Mouse (Mus musculus) embryonic facial prominence, embryonic 12.5 days (tissue): ENCODE results near the gene Magoh. TPM values are rescaled to one million over a fixed set of nuclear protein-coding genes. Genes with fewer than 3 reads are reported as not detected.

ENCODE experiments used
- ATAC-seq: fragments of 200-750 bp; cut with Nextera tagmentation; 2 replicates; pipeline ENCODE4 v1.8.0; 2017; ENCODE audit not compliant: insufficient number of reproducible peaks, insufficient read depth, low FRiP score, low TSS enrichment
- H3K27ac ChIP-seq: fragments of 300-500 bp; sonication (generic); 2 replicates; pipeline ENCODE4 v1.5.1; 2016; ENCODE audit warnings: mild to moderate bottlenecking
- H3K27me3 ChIP-seq: fragments of 300-500 bp; sonication (generic); 2 replicates; pipeline ENCODE4 v1.6.1; 2016; ENCODE audit warnings: mild to moderate bottlenecking, moderate library complexity
- H3K36me3 ChIP-seq: fragments of 300-500 bp; sonication (generic); 2 replicates; pipeline ENCODE4 v1.6.1; 2016; ENCODE audit warnings: mild to moderate bottlenecking
- H3K4me1 ChIP-seq: fragments of 300-500 bp; sonication (generic); 2 replicates; pipeline ENCODE4 v1.6.1; 2016
- H3K4me2 ChIP-seq: fragments of 300-500 bp; sonication (generic); replicated peaks from 2 replicates; pipeline ENCODE4 v1.6.1; 2016; ENCODE audit warnings: mild to moderate bottlenecking, moderate library complexity
- H3K4me3 ChIP-seq: fragments of 300-500 bp; sonication (generic); 2 replicates; pipeline ENCODE4 v1.5.1; 2016; ENCODE audit warnings: mild to moderate bottlenecking
- H3K9ac ChIP-seq: fragments of 300-500 bp; sonication (generic); 2 replicates; pipeline ENCODE4 v1.6.1; 2016; ENCODE audit warnings: mild to moderate bottlenecking, moderate library complexity
- H3K9me3 ChIP-seq: fragments of 300-500 bp; sonication (generic); 2 replicates; pipeline ENCODE4 v1.6.1; 2016; ENCODE audit warnings: mild to moderate bottlenecking, moderate library complexity
- WGBS: fragments of 180-500 bp; shearing (Covaris S2); methylation state at CpG from one replicate; pipeline ENCODE4 v1.1.7; 2016; 5-methylcytosine and 5-hydroxymethylcytosine counted together
- polyA plus RNA-seq: library from polyadenylated mRNA; unstranded; fragments of >200 nt; fragmentation: Nextera tagmentation; extraction: Ambion mirVana; gene quantifications from 2 replicates; pipeline ENCODE4 v1.2.1, GENCODE M21; 2016

The Magoh gene
- 217 and 223 TPM in 2 replicates for polyA plus RNA-seq

DNA sequence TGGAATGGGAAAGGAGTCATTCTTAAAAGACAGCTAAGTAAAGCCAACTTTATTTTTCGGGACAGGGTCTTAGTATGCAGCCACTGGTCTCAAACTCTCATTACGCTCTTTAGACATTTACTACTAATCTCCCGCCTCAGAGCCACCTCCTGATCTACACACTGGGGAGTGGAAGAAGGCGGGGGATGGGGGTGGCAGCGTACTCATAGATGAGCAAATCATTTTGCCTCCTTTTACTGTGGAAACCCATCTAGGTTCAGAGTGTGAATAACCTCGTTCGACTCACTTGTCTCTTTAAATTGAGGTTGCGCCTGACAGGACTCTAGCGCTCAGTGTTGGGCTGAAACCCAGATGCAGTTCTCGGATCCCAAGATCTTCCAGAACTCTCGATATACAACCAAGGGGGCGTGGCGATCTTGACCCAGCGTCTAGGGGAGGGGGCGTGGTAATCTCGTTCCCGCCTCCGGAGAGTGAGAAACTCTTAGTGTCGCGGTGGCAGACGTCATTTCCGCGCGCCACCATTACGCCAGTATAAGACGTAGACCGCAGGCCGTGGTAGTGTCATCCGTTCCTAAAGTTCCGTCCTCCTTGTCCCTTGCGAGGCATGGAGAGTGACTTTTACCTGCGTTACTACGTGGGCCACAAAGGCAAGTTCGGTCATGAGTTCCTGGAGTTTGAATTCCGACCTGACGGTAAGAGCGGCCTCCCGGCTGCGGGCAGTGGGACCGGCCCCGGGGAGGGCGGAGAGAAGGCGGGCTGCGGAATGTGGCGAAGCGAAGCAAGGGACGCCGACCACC, at the start of gene Magoh:
TSS of gene Magoh (plus strand) at position 502 of the 797 bp plus-strand sequence.
- Histone ChIP-seq H3K27ac (peak within 1 kb of the TSS; percentile 69), H3K4me2 (peak within 1 kb of the TSS; percentile 90), H3K27me3 (no peaks in the 10 kb centered on the region), H3K36me3 (peaks cover 27% of the 10 kb centered on the region), H3K9me3 (no peaks in the 10 kb centered on the region), H3K9ac (peak within 1 kb of the TSS; percentile 83), H3K4me3 (peak within 1 kb of the TSS; percentile 75), H3K4me1 (peaks cover 14% of the 10 kb centered on the region)
- WGBS = 3% methylated on average over 48 of the region's 48 CpGs
- ATAC-seq = peak; percentile 90

DNA sequence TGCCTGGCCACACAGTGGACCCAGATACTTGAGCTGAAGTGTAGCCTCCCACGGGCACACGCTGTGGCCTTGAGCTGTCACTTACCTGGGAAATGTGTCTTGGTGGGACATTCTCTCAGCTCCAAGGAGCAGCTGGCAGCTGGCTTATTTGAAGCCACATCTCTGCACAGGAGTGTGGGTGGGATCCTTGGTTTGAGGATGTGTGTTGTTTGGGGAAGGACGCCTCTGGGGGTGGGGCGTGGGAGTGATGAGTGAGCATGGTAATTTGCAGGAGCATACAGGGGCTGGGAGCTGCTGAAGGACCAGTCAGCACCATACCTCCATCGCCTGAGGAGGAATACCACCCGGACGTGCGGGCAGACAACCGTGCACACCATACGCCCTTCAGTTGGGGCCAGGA, 49.4 kb upstream of the Magoh start:
- Histone ChIP-seq H3K27ac (no peak overlapping the region), H3K9me3 (no peaks in the 10 kb centered on the region), H3K9ac (no peak overlapping the region), H3K4me1 (peaks cover 19% of the 10 kb centered on the region; the same call in 1 of the 2 replicates), H3K36me3 (no peaks in the 10 kb centered on the region), H3K4me3 (no peak overlapping the region), H3K4me2 (no peak overlapping the region), H3K27me3 (no peaks in the 10 kb centered on the region)
- ATAC-seq = no peak
- 84% methylated on average over 10 of the region's 10 CpGs for WGBS

DNA sequence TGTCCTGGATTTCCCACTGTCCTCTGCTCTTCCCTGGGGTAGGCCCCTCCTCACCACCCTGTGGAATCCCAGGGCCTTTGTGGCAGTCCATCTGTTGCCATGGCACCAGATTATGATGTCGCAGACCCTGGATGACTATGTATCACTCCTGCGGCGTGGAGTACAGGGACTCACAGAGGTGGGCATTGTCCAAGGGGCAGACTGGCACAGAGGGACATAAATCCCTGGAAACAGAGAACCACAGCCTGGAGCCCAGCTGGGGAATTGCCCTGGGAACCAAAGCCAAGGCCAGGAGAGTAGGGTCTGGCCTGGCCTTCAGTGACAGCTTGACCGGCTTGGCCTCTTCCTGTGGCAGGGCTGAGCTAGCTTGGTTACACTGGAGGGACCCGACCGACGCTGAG, 48.7 kb upstream of the Magoh start:
- peak; percentile 12; the same call in 1 of the 2 replicates for ATAC-seq
- H3K9me3 ChIP-seq = no peaks in the 10 kb centered on the region
- H3K27ac ChIP-seq = no peak overlapping the region
- H3K27me3 ChIP-seq = no peaks in the 10 kb centered on the region
- H3K9ac ChIP-seq = no peak overlapping the region
- no peak overlapping the region for H3K4me3 ChIP-seq
- peaks cover 19% of the 10 kb centered on the region; the same call in 1 of the 2 replicates for H3K4me1 ChIP-seq
- no peak overlapping the region for H3K4me2 ChIP-seq
- 74% methylated on average over 7 of the region's 7 CpGs for WGBS
- H3K36me3 ChIP-seq = no peaks in the 10 kb centered on the region

- Histone ChIP-seq H3K27me3 (no peaks in the 10 kb centered on the region), H3K4me3 (no peak overlapping the region), H3K4me2 (no peak overlapping the region), H3K9me3 (no peaks in the 10 kb centered on the region), H3K27ac (no peak overlapping the region), H3K9ac (no peak overlapping the region), H3K36me3 (no peaks in the 10 kb centered on the region), H3K4me1 (peaks cover 25% of the 10 kb centered on the region)
- 89% methylated on average over 6 of the region's 6 CpGs for WGBS
- no peak for ATAC-seq
Observed at GRCm38 (mm10) chr4:107831678-107832077, 47.9 kb upstream of the Magoh start.

GRCm38 (mm10) chr4:107833525-107833924, 46.0 kb upstream of the Magoh start:
- H3K27ac ChIP-seq = no peak overlapping the region
- H3K27me3 ChIP-seq = no peaks in the 10 kb centered on the region
- WGBS = 77% methylated on average over 5 of the region's 5 CpGs
- no peak overlapping the region for H3K9ac ChIP-seq
- H3K4me1 ChIP-seq = peaks cover 29% of the 10 kb centered on the region
- H3K4me3 ChIP-seq = no peak overlapping the region
- no peak overlapping the region for H3K4me2 ChIP-seq
- no peak for ATAC-seq
- H3K9me3 ChIP-seq = no peaks in the 10 kb centered on the region
- no peaks in the 10 kb centered on the region for H3K36me3 ChIP-seq

DNA sequence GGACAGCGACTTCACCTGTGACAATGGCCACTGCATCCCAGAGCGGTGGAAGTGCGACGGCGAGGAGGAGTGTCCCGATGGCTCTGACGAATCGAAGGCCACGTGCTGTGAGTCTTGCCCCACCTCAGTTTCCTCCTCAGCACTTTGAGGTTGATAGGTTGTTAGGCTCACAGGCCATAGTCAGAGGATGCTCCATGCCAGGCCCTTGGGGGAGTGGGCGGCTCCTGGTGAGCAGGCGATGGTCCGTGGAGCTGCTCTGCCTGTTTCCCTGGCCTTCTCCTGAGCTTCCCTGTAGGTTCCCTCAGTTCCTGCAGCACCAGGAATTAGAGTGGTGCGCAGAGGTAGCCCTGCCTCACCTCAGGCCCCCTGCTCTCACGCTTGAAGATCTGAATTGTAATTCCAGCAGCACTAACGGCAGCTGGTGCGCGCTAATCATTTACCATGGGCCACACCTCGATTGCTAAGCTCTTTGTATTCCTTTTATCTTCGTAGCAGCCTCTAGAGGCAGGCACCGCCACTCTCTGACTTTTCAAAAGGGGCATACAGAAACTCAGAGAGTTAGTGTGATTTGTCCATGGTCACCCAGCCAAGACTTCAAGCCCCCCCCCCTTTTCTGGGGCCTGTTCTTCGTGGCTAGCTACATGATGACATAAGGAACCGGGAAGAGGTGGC, 44.8 kb upstream of the Magoh start:
- no peak overlapping the region for H3K4me2 ChIP-seq
- 0 out of 2 replicates have a peak overlapping the region, but pooled peaks have one; percentile 38 for H3K27ac ChIP-seq
- WGBS = 64% methylated on average over 22 of the region's 22 CpGs
- H3K27me3 ChIP-seq = no peaks in the 10 kb centered on the region
- H3K9ac ChIP-seq = no peak overlapping the region
- no peak overlapping the region for H3K4me3 ChIP-seq
- ATAC-seq = no peak
- H3K4me1 ChIP-seq = peaks cover 17% of the 10 kb centered on the region
- H3K36me3 ChIP-seq = no peaks in the 10 kb centered on the region
- H3K9me3 ChIP-seq = no peaks in the 10 kb centered on the region

DNA sequence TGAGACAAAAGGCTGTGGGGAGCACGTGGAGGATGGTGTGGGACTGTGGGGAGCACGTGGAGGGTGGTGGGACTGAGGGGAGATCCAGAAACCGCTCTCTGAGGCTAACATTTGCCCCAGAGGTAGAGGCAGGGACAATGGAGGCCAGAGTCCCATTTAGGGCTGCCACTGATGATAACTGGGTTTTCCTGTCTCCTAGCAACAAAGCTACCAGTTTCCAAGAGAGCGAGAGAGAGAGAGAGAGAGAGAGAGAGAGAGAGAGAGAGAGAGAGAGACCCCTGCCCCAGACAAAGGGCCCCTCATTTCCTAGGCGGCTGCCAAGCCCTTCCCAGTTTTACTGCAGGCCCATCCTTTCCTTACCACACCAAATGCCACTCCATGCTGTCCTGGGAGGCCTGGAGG, 44.0 kb upstream of the Magoh start:
- WGBS = 52% methylated on average over 5 of the region's 5 CpGs
- ATAC-seq = no peak
- H3K4me3 ChIP-seq = no peak overlapping the region
- no peaks in the 10 kb centered on the region for H3K36me3 ChIP-seq
- no peaks in the 10 kb centered on the region for H3K9me3 ChIP-seq
- H3K27ac ChIP-seq = no peak overlapping the region
- H3K4me1 ChIP-seq = peaks cover 14% of the 10 kb centered on the region
- no peak overlapping the region for H3K9ac ChIP-seq
- no peaks in the 10 kb centered on the region for H3K27me3 ChIP-seq
- H3K4me2 ChIP-seq = no peak overlapping the region

- H3K4me1 ChIP-seq = peaks cover 14% of the 10 kb centered on the region; the same call in 1 of the 2 replicates
- H3K4me2 ChIP-seq = no peak overlapping the region
- H3K27ac ChIP-seq = no peak overlapping the region
- H3K9me3 ChIP-seq = no peaks in the 10 kb centered on the region
- no peaks in the 10 kb centered on the region for H3K36me3 ChIP-seq
- no peak overlapping the region for H3K4me3 ChIP-seq
- 63% methylated on average over 5 of the region's 5 CpGs for WGBS
- no peak for ATAC-seq
- no peak overlapping the region for H3K9ac ChIP-seq
- no peaks in the 10 kb centered on the region for H3K27me3 ChIP-seq
Observed at GRCm38 (mm10) chr4:107836758-107837157, 42.8 kb upstream of the Magoh start.

- Histone ChIP-seq H3K9ac (no peak overlapping the region), H3K4me3 (no peak overlapping the region), H3K9me3 (no peaks in the 10 kb centered on the region), H3K4me1 (peaks cover 11% of the 10 kb centered on the region; the same call in 1 of the 2 replicates), H3K36me3 (no peaks in the 10 kb centered on the region), H3K27ac (no peak overlapping the region), H3K27me3 (no peaks in the 10 kb centered on the region), H3K4me2 (no peak overlapping the region)
- 59% methylated on average over 3 of the region's 3 CpGs for WGBS
- no peak for ATAC-seq
Observed at GRCm38 (mm10) chr4:107837910-107838309, 41.6 kb upstream of the Magoh start.

DNA sequence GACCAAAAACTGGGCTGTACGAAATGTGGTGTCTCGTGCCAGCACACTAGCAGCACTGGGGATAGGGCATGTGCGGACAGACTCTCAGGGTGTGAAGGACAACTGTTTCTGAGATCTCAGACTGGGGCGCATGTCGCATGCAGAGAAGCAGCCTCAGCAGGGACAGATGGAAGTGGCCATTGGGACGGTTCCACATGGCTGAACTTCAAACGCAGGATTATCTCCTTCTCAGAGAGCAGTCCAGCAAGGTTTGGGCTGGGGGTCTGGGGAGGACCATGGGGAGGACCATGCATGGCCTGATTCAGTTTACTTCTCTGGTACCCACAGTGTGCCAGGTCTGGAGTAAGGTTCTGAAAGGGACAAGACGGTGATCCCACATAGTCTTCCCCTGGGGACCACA, 35.9 kb upstream of the Magoh start:
- Histone ChIP-seq H3K27me3 (peaks cover 27% of the 10 kb centered on the region), H3K4me3 (no peak overlapping the region), H3K9me3 (no peaks in the 10 kb centered on the region), H3K4me2 (no peak overlapping the region), H3K4me1 (peaks cover 8% of the 10 kb centered on the region; the same call in 1 of the 2 replicates), H3K36me3 (no peaks in the 10 kb centered on the region), H3K9ac (no peak overlapping the region), H3K27ac (no peak overlapping the region)
- WGBS = 77% methylated on average over 8 of the region's 8 CpGs
- ATAC-seq = no peak; the same call in 1 of the 2 replicates

GRCm38 (mm10) chr4:107844971-107845370, 34.6 kb upstream of the Magoh start:
- Histone ChIP-seq H3K36me3 (no peaks in the 10 kb centered on the region), H3K27ac (no peak overlapping the region), H3K4me3 (no peak overlapping the region), H3K27me3 (peaks cover 27% of the 10 kb centered on the region), H3K4me2 (no peak overlapping the region), H3K4me1 (peaks cover 8% of the 10 kb centered on the region; the same call in 1 of the 2 replicates), H3K9me3 (no peaks in the 10 kb centered on the region), H3K9ac (no peak overlapping the region)
- WGBS = 4% methylated on average over 10 of the region's 10 CpGs
- no peak for ATAC-seq

- H3K36me3 ChIP-seq = no peaks in the 10 kb centered on the region
- peaks cover 27% of the 10 kb centered on the region for H3K27me3 ChIP-seq
Observed at GRCm38 (mm10) chr4:107846795-107847194, 32.8 kb upstream of the Magoh start.

More at GRCm38 (mm10) chr4:107846795-107847194, 32.8 kb upstream of the Magoh start:
- Histone ChIP-seq H3K9ac (no peak overlapping the region), H3K27ac (no peak overlapping the region), H3K4me3 (0 out of 2 replicates have a peak overlapping the region, but pooled peaks have one; percentile 28), H3K4me2 (no peak overlapping the region), H3K4me1 (peaks cover 8% of the 10 kb centered on the region; the same call in 1 of the 2 replicates), H3K9me3 (no peaks in the 10 kb centered on the region)
- 56% methylated on average over 7 of the region's 7 CpGs for WGBS
- no peak for ATAC-seq
